Mouse (Mus musculus) G1E (cell line): ENCODE measurements around the gene Bmx. TPM values are rescaled to one million over a fixed set of nuclear protein-coding genes. Genes with fewer than 3 reads are reported as not detected.
A peak's percentile ranks its signal among the peaks of the same experiment; 100 is the strongest.

Source experiments
- ATAC-seq: 2 replicates; pipeline ENCODE4 v1.8.0; 2016; ENCODE audit warnings: mild to moderate bottlenecking; ENCODE audit not compliant: insufficient number of reproducible peaks, poor library complexity, low FRiP score, severe bottlenecking; ENCODE audit errors: extremely low read depth
- DNase-seq: peaks from one replicate; pipeline ENCODE4 v3.0.0; 2012; ENCODE audit warnings: low spot score
- H3K27me3 ChIP-seq: 2 replicates; pipeline ENCODE4 v1.6.1; 2012; ENCODE audit warnings: mild to moderate bottlenecking, low read length, inconsistent platforms; ENCODE audit not compliant: insufficient read depth
- H3K36me3 ChIP-seq: replicated peaks from 2 replicates; pipeline ENCODE3; 2012; ENCODE audit warnings: mild to moderate bottlenecking, inconsistent platforms
- H3K4me1 ChIP-seq: 2 replicates; pipeline ENCODE4 v1.6.1; 2012; ENCODE audit warnings: low read depth, low read length, inconsistent platforms, mixed read lengths; ENCODE audit not compliant: insufficient read depth
- H3K4me3 ChIP-seq: 2 replicates; pipeline ENCODE4 v1.5.1; 2012; ENCODE audit warnings: low read depth, mild to moderate bottlenecking, inconsistent platforms, low read length, moderate library complexity, mixed read lengths
- H3K9me3 ChIP-seq: replicated peaks from 2 replicates; pipeline ENCODE4 v1.6.1; 2012; ENCODE audit warnings: inconsistent platforms
- CTCF ChIP-seq: IDR thresholded peaks from 2 replicates; pipeline ENCODE4 v1.5.1; 2012; ENCODE audit warnings: low read depth, low read length, inconsistent platforms, mixed read lengths
- GATA1 ChIP-seq: IDR thresholded peaks from 2 replicates; pipeline ENCODE4 v1.6.1; 2012; ENCODE audit warnings: borderline replicate concordance, low read length, inconsistent platforms, mixed read lengths
- GATA2 ChIP-seq: IDR thresholded peaks from 2 replicates; pipeline ENCODE4 v1.6.1; 2012; ENCODE audit warnings: low read depth, low read length, inconsistent platforms, borderline replicate concordance
- POLR2AphosphoS5 ChIP-seq: IDR thresholded peaks from 2 replicates; pipeline ENCODE4 v1.6.1; 2012; ENCODE audit warnings: low read depth, low read length, inconsistent platforms; ENCODE audit not compliant: insufficient replicate concordance
- TAL1 ChIP-seq: conservative IDR thresholded peaks from 2 replicates; pipeline ENCODE4 v1.6.1; 2012; ENCODE audit warnings: low read depth, low read length, inconsistent platforms, mixed read lengths
- polyA plus RNA-seq: library from polyadenylated mRNA; stranded (reverse); fragments of >175 nt; gene quantifications from 2 replicates; pipeline ENCODE4 v1.2.3, GENCODE M21; 2012
- total RNA-seq, 2 experiments: library from RNA; stranded (forward) in 1 of 2; stranded (reverse) in 1 of 2; fragments of 200-1000 nt in 1 of 2; fragments of >200 nt in 1 of 2; fragmentation: Nextera tagmentation in 1 of 2; gene quantifications; 2 replicates each; pipeline ENCODE4 v1.2.3; 2014 to 2017

Bmx gene
- total and polyA plus RNA-seq, 3 experiments = 0.05 TPM; not detected in 2

- ATAC-seq (no peak), DNase-seq (no peak)
- Histone ChIP-seq H3K9me3 (no peaks in the 10 kb centered on the region), H3K36me3 (no peaks in the 10 kb centered on the region), H3K4me3 (no peak overlapping the region), H3K4me1 (no peaks in the 10 kb centered on the region), H3K27me3 (no peaks in the 10 kb centered on the region)
- TF ChIP-seq GATA1 = no peak
- TF ChIP-seq POLR2AphosphoS5 = no peak
- no peak for TF ChIP-seq CTCF
- TF ChIP-seq GATA2 = no peak
- TF ChIP-seq TAL1 = no peak
Observed at GRCm38 (mm10) chrX:164245714-164246113, 12.3 kb downstream of the Bmx start.

GRCm38 (mm10) chrX:164233380-164233779 is 24.6 kb downstream of the Bmx start:
- Histone ChIP-seq H3K4me3 (no peak overlapping the region), H3K9me3 (no peaks in the 10 kb centered on the region), H3K27me3 (no peaks in the 10 kb centered on the region), H3K4me1 (no peaks in the 10 kb centered on the region), H3K36me3 (no peaks in the 10 kb centered on the region)
- no peak for TF ChIP-seq POLR2AphosphoS5
- no peak for DNase-seq
- ATAC-seq = no peak

GRCm38 (mm10) chrX:164221989-164222388 is 36.0 kb downstream of the Bmx start:
- Histone ChIP-seq H3K9me3 (no peaks in the 10 kb centered on the region), H3K36me3 (no peaks in the 10 kb centered on the region), H3K27me3 (no peaks in the 10 kb centered on the region), H3K4me1 (no peaks in the 10 kb centered on the region), H3K4me3 (no peak overlapping the region)
- ATAC-seq (peak; percentile 60), DNase-seq (no peak)
- TF ChIP-seq GATA1 (no peak), CTCF (peak; percentile 37), POLR2AphosphoS5 (no peak), TAL1 (no peak), GATA2 (no peak)

- ATAC-seq = no peak
Observed at GRCm38 (mm10) chrX:164200547-164200946, 57.4 kb downstream of the Bmx start.

GRCm38 (mm10) chrX:164197679-164198078 is 60.3 kb downstream of the Bmx start:
- ATAC-seq (no peak), DNase-seq (no peak)
- peaks cover 3% of the 10 kb centered on the region; the same call in 1 of the 2 replicates for H3K27me3 ChIP-seq
- H3K4me1 ChIP-seq = no peaks in the 10 kb centered on the region
- H3K4me3 ChIP-seq = no peak overlapping the region
- H3K9me3 ChIP-seq = no peaks in the 10 kb centered on the region
- TF ChIP-seq GATA1 (no peak), CTCF (no peak), POLR2AphosphoS5 (no peak), GATA2 (no peak), TAL1 (no peak)
- no peaks in the 10 kb centered on the region for H3K36me3 ChIP-seq

More at GRCm38 (mm10) chrX:164200547-164200946, 57.4 kb downstream of the Bmx start:
- Histone ChIP-seq H3K4me3 (no peak overlapping the region), H3K36me3 (no peaks in the 10 kb centered on the region), H3K4me1 (no peaks in the 10 kb centered on the region), H3K27me3 (peaks cover 3% of the 10 kb centered on the region; the same call in 1 of the 2 replicates), H3K9me3 (no peaks in the 10 kb centered on the region)
- DNase-seq = no peak
- TF ChIP-seq POLR2AphosphoS5 (no peak), TAL1 (no peak), GATA2 (no peak), CTCF (no peak), GATA1 (no peak)

- TF ChIP-seq GATA1 (no peak), POLR2AphosphoS5 (no peak), CTCF (no peak), GATA2 (no peak), TAL1 (no peak)
- H3K4me1 ChIP-seq = no peaks in the 10 kb centered on the region
- no peaks in the 10 kb centered on the region for H3K27me3 ChIP-seq
- no peak for DNase-seq
- H3K36me3 ChIP-seq = no peaks in the 10 kb centered on the region
- H3K4me3 ChIP-seq = no peak overlapping the region
- no peak for ATAC-seq
- no peaks in the 10 kb centered on the region for H3K9me3 ChIP-seq
Observed at GRCm38 (mm10) chrX:164189880-164190279, 68.1 kb downstream of the Bmx start.

- Histone ChIP-seq H3K4me1 (no peaks in the 10 kb centered on the region), H3K27me3 (no peaks in the 10 kb centered on the region), H3K9me3 (no peaks in the 10 kb centered on the region), H3K36me3 (no peaks in the 10 kb centered on the region), H3K4me3 (no peak overlapping the region)
- DNase-seq = no peak
- TF ChIP-seq POLR2AphosphoS5 = no peak
- TF ChIP-seq CTCF = peak; percentile 28; the same call in 1 of the 2 replicates
- ATAC-seq = peak; percentile 34; the same call in 1 of the 2 replicates
Observed at GRCm38 (mm10) chrX:164183844-164184243, 74.1 kb downstream of the Bmx start.
